Mouse (Mus musculus) limb, embryonic 14.5 days (tissue): ENCODE measurements at regions not wholly inside any gene's neighbourhood (a gene's known extent, or its start where the extent isn't known, plus 50 kb on each side); places are given as distances from the start of the nearest gene placed in this dataset. TPM values are rescaled to one million over a fixed set of nuclear protein-coding genes. Genes with fewer than 3 reads are reported as not detected.

Experiments used
- ATAC-seq: fragments of 200-750 bp; cut with Nextera tagmentation; 2 replicates; pipeline ENCODE4 v1.8.0; 2017; ENCODE audit warnings: low read depth, moderate number of reproducible peaks, moderate TSS enrichment; ENCODE audit not compliant: low FRiP score
- DNase-seq: peaks from one replicate; pipeline ENCODE4 v3.0.0-alpha.2; 2015; ENCODE audit warnings: low spot score
- H3K27ac ChIP-seq: fragments of 300-500 bp; sonication (generic); replicated peaks from 2 replicates; pipeline ENCODE4 v1.5.1; 2014; ENCODE audit warnings: low read depth, mild to moderate bottlenecking, low read length, moderate library complexity, mixed read lengths
- H3K27me3 ChIP-seq: fragments of 300-500 bp; sonication (generic); 2 replicates; pipeline ENCODE4 v1.6.1; 2014; ENCODE audit warnings: low read length, mixed read lengths; ENCODE audit not compliant: control insufficient read depth, insufficient read depth
- H3K36me3 ChIP-seq: fragments of 300-500 bp; sonication (generic); 2 replicates; pipeline ENCODE4 v1.6.1; 2014; ENCODE audit warnings: mild to moderate bottlenecking, low read length, moderate library complexity, mixed read lengths; ENCODE audit not compliant: control insufficient read depth, insufficient read depth
- H3K4me1 ChIP-seq: fragments of 300-500 bp; sonication (generic); 2 replicates; pipeline ENCODE4 v1.6.1; 2014; ENCODE audit warnings: antibody characterized with exemption, low read length, mixed read lengths; ENCODE audit not compliant: control insufficient read depth, insufficient read depth
- H3K4me2 ChIP-seq: fragments of 300-500 bp; sonication (generic); replicated peaks from 2 replicates; pipeline ENCODE4 v1.6.1; 2014; ENCODE audit warnings: low read depth, mild to moderate bottlenecking, low read length, moderate library complexity; ENCODE audit not compliant: severe bottlenecking
- H3K4me3 ChIP-seq: fragments of 300-500 bp; sonication (generic); replicated peaks from 2 replicates; pipeline ENCODE4 v1.5.1; 2014; ENCODE audit warnings: low read length
- H3K9ac ChIP-seq: fragments of 300-500 bp; sonication (generic); 2 replicates; pipeline ENCODE4 v1.6.1; 2014; ENCODE audit warnings: mild to moderate bottlenecking, low read depth, low read length, moderate library complexity; ENCODE audit not compliant: severe bottlenecking
- H3K9me3 ChIP-seq: fragments of 300-500 bp; sonication (generic); 2 replicates; pipeline ENCODE4 v1.6.1; 2016; ENCODE audit warnings: low read length; ENCODE audit not compliant: control insufficient read depth
- POLR2A ChIP-seq: fragments of 200-500 bp; IDR thresholded peaks from 2 replicates; pipeline ENCODE4 v1.8.0; 2012; ENCODE audit warnings: inconsistent platforms, mild to moderate bottlenecking, moderate library complexity, borderline replicate concordance; ENCODE audit not compliant: insufficient read depth, insufficient read length; ENCODE audit errors: extremely low read depth
- WGBS: fragments of 180-500 bp; shearing (Covaris S2); extraction: QIAGEN DNeasy Blood & Tissue Kit; methylation state at CpG from one replicate; pipeline ENCODE4 v1.1.7; 2014; 5-methylcytosine and 5-hydroxymethylcytosine counted together
- microRNA-seq: library from miRNA; unstranded; fragments of <30 nt; microRNA quantifications from one replicate; pipeline ENCODE4, GENCODE M21; 2016

DNA sequence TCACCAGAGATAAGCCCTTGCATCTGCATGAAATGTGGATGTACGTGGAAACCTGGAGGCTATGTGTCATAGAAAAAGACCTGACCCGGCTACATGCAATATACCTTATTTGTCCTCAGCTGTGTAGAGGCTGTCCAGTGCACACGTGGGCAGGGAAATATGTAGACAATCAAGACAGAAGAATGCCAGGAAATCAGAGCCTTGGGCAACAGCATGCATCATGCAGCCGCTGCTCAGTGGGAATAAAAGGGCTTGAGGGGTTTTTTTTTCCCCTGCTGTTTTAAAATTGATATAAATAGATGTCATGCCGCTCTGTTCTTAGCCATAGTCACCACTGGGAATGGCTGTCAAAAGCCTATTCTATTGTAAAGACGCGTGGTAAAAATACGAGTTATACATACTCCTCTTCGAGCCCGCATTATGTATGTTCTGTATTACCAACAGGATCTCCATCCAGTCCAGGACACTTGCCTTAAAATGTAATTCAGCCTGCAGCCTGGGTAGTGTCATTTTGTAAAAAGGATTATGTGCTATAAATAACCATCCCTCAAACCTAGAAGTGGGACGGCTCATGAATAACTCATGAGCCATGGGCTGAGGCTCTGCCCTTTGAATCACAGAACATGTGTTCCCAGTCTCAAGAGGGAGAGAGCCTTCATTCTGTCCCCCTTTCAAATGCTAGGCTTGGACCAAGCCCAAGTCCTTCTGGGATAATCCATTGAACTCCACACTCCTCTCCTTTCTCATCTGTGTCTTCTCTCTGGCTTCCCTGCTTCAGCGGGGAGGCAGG is 74.4 kb upstream of the Pitrm1 start:
- DNase-seq (no peak), ATAC-seq (no peak)
- 72% methylated on average over 12 of the region's 12 CpGs for WGBS
- H3K27ac ChIP-seq, result no peak overlapping the region
- no peaks in the 10 kb centered on the region for H3K4me1 ChIP-seq
- H3K4me3 ChIP-seq, result no peak overlapping the region
- H3K9me3 ChIP-seq, result no peaks in the 10 kb centered on the region
- no peaks in the 10 kb centered on the region for H3K27me3 ChIP-seq
- no peaks in the 10 kb centered on the region for H3K36me3 ChIP-seq
- no peak overlapping the region for H3K9ac ChIP-seq
- TF ChIP-seq POLR2A, result no peak
- H3K4me2 ChIP-seq, result no peak overlapping the region

DNA sequence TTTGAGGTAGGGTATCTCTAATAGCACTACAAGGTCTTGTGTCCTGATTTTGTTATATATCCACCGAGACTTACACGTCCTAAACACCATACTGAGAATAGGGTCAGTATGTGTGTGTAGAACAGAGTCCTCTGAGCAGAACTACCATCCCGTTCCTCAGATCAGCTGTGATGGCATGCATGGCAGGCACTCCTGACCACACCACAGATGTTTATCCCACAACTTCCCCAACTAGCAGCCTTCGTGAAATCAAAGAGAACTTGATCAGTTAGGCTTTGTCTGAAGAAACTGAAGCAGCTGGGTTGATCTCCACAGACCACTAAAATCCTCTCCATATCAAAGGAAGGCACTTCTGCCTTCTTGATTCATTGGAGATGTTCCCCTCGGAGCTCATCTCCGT is 68.3 kb upstream of the Pitrm1 start:
- Histone ChIP-seq H3K4me3 (no peak overlapping the region), H3K36me3 (no peaks in the 10 kb centered on the region), H3K9me3 (no peaks in the 10 kb centered on the region), H3K27me3 (no peaks in the 10 kb centered on the region), H3K27ac (no peak overlapping the region), H3K4me1 (no peaks in the 10 kb centered on the region), H3K4me2 (no peak overlapping the region), H3K9ac (no peak overlapping the region)
- ATAC-seq (no peak), DNase-seq (no peak)
- no peak for TF ChIP-seq POLR2A
- 73% methylated on average over 6 of the region's 6 CpGs for WGBS

DNA sequence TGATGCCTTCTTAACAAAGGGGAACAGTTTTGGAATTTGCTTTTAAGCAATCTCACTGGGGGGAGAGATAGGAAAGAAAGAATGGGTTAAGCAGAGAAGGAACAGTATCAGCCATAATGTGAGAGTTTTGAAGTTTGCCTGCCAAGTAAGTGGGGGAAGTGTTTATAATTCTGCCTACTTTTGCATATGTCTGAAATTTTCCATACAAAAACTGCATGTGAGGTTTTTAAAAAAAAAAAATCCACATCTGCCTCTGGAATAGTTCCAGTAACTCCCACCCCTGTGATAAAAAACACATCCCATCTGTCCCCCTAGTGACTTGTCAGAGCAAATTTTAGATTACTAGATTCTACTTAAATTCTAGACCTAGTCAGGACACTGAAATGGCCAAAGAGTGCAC is 63.5 kb upstream of the Pitrm1 start:
- Histone ChIP-seq H3K4me2 (no peak overlapping the region), H3K36me3 (no peaks in the 10 kb centered on the region), H3K9ac (no peak overlapping the region), H3K4me1 (no peaks in the 10 kb centered on the region), H3K27me3 (no peaks in the 10 kb centered on the region), H3K4me3 (no peak overlapping the region), H3K9me3 (no peaks in the 10 kb centered on the region), H3K27ac (no peak overlapping the region)
- ATAC-seq (no peak), DNase-seq (no peak)
- no peak for TF ChIP-seq POLR2A

DNA sequence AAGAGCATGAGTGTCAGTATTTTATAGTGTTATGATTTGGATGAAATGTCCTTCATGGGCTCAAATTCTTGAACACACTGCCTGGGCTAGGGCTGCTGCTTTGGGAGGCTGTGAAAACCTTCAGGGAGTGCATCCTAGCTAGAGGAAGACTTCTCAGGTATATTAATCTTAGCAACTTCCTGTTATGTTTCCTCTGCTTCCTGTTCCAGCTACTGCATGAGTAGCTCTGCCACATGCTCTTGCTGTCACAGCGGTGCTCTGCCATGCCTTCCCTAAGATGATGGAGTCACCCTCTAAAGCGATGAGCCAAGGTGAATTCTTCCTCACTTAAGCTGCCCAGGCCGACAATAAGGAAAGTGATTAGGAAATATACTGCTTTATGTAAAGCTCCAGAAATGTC is 60.1 kb upstream of the Pitrm1 start:
- WGBS, result 86% methylated on average over 3 of the region's 3 CpGs
- Histone ChIP-seq H3K4me2 (no peak overlapping the region), H3K4me1 (no peaks in the 10 kb centered on the region), H3K9me3 (no peaks in the 10 kb centered on the region), H3K27me3 (no peaks in the 10 kb centered on the region), H3K27ac (no peak overlapping the region), H3K36me3 (no peaks in the 10 kb centered on the region), H3K4me3 (no peak overlapping the region), H3K9ac (no peak overlapping the region)
- TF ChIP-seq POLR2A, result no peak
- no peak for DNase-seq
- no peak for ATAC-seq

DNA sequence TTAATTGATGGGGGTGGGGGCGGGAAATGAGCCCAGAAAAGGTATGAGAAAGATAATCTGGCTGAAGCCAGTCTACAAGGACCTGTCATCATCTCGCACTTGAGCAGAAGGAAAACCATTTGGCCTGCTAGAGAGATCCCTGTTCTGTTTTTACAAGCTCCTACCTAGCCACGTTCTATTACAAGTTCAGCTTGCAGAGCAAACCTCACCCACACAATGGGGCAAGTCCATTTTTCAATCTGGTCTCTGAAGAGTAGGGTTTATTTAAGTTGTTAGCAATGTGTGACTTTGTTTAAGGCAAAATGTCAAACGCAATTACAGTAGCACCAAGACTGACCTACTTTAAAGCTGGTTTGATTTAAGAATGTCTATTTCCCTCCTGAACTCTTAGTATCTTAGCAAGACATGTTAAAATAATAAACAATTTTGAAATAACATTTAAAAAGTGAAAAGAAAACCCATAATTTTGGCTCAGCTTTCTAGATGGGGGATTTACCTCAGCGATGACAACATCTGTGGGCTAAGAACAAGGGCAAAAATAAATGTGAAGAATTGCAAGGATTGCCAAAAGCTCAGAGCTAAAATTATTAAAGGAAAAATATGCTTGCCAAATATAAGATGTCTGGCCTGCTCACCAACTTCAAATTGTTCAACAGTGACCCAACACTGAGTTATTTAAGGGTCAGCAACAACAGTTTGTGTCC is 54.9 kb upstream of the Pitrm1 start:
- no peak overlapping the region for H3K9ac ChIP-seq
- WGBS, result 69% methylated on average over 5 of the region's 5 CpGs
- DNase-seq (no peak), ATAC-seq (no peak)
- no peaks in the 10 kb centered on the region for H3K4me1 ChIP-seq
- no peaks in the 10 kb centered on the region for H3K9me3 ChIP-seq
- H3K4me3 ChIP-seq, result no peak overlapping the region
- no peak overlapping the region for H3K27ac ChIP-seq
- TF ChIP-seq POLR2A, result no peak
- H3K27me3 ChIP-seq, result no peaks in the 10 kb centered on the region
- H3K36me3 ChIP-seq, result no peaks in the 10 kb centered on the region
- no peak overlapping the region for H3K4me2 ChIP-seq

Small RNAs in the stretch of these regions (microRNA-seq; reads per million reads assigned to microRNA genes)
- not detected for gene Gm26259
